Mouse (Mus musculus) myocyte (in vitro differentiated cells): Measurements from ENCODE around the gene Ppp1r11. TPM values are rescaled to one million over a fixed set of nuclear protein-coding genes. Genes with fewer than 3 reads are reported as not detected.

Experiments
- H3K27me3 ChIP-seq: one replicate; pipeline ENCODE4 v1.6.1; 2011; ENCODE audit not compliant: control insufficient read depth, insufficient read depth, insufficient read length
- H3K36me3 ChIP-seq: one replicate; pipeline ENCODE4 v1.6.1; 2011; ENCODE audit not compliant: control insufficient read depth, insufficient read depth
- H3K4me2 ChIP-seq: one replicate; pipeline ENCODE4 v1.6.1; 2011; ENCODE audit warnings: low read depth, control low read depth
- H3K4me3 ChIP-seq: one replicate; pipeline ENCODE4 v1.5.1; 2011; ENCODE audit warnings: mild to moderate bottlenecking, control low read depth, moderate library complexity
- H3K79me2 ChIP-seq: one replicate; pipeline ENCODE4 v1.6.1; 2011; ENCODE audit not compliant: control insufficient read depth, insufficient read depth
- H3ac ChIP-seq: one replicate; pipeline ENCODE4 v1.6.1; 2011; ENCODE audit not compliant: control insufficient read depth, insufficient read length
- CEBPB ChIP-seq: IDR thresholded peaks from 2 replicates; pipeline ENCODE4 v1.6.1; 2011; ENCODE audit warnings: mild to moderate bottlenecking, moderate library complexity; ENCODE audit not compliant: poor library complexity, insufficient read depth, severe bottlenecking
- E2F4 ChIP-seq: IDR thresholded peaks from one replicate; pipeline ENCODE4 v1.6.1; 2011; ENCODE audit warnings: mild to moderate bottlenecking, control low read depth, moderate library complexity; ENCODE audit not compliant: insufficient read depth
- MAX ChIP-seq: IDR thresholded peaks from one replicate; pipeline ENCODE4 v1.6.1; 2011; ENCODE audit warnings: low read depth, mild to moderate bottlenecking, control low read depth
- MYOD1 ChIP-seq, 3 experiments: IDR thresholded peaks; one replicate each; pipeline ENCODE4 v1.6.1; 2011; ENCODE audit warnings: control low read depth in 2 of 3, low read depth in 2 of 3, mild to moderate bottlenecking in 2 of 3, moderate library complexity in 1 of 3; ENCODE audit not compliant: insufficient read length in 2 of 3, control insufficient read depth in 1 of 3
- MYOG ChIP-seq, 3 experiments: IDR thresholded peaks; one replicate each; pipeline ENCODE4 v1.6.1; 2011; ENCODE audit warnings: control low read depth in 2 of 3, low read depth in 2 of 3, mild to moderate bottlenecking in 2 of 3; ENCODE audit not compliant: insufficient read length in 2 of 3, control insufficient read depth in 1 of 3, insufficient read depth in 1 of 3
- POLR2A ChIP-seq: IDR thresholded peaks from one replicate; pipeline ENCODE4 v1.6.1; 2011; ENCODE audit warnings: low read depth, mild to moderate bottlenecking, control low read depth, moderate library complexity; ENCODE audit not compliant: insufficient read length
- POLR2AphosphoS2 ChIP-seq: IDR thresholded peaks from one replicate; pipeline ENCODE4 v1.6.1; 2011; ENCODE audit warnings: low read depth, control low read depth; ENCODE audit not compliant: insufficient read length
- REST ChIP-seq: IDR thresholded peaks from one replicate; pipeline ENCODE4 v1.6.1; 2011; ENCODE audit warnings: mild to moderate bottlenecking, control low read depth, moderate library complexity; ENCODE audit not compliant: insufficient read depth, insufficient read length
- SRF ChIP-seq: IDR thresholded peaks from one replicate; pipeline ENCODE4 v1.6.1; 2011; ENCODE audit warnings: low read depth; ENCODE audit not compliant: control insufficient read depth, insufficient read length
- TCF12 ChIP-seq: IDR thresholded peaks from one replicate; pipeline ENCODE4 v1.6.1; 2011; ENCODE audit warnings: mild to moderate bottlenecking, control low read depth; ENCODE audit not compliant: poor library complexity, insufficient read depth, severe bottlenecking
- TCF3 ChIP-seq: IDR thresholded peaks from one replicate; pipeline ENCODE4 v1.6.1; 2011; ENCODE audit warnings: low read depth, control low read depth; ENCODE audit not compliant: insufficient read length
- USF1 ChIP-seq: IDR thresholded peaks from one replicate; pipeline ENCODE4 v1.6.1; 2011; ENCODE audit warnings: low read depth, mild to moderate bottlenecking, control low read depth, moderate library complexity
- polyA plus RNA-seq: library from polyadenylated mRNA; unstranded; fragments of >200 nt; fragmentation: generic; extraction: Trizol; gene quantifications from one replicate; pipeline ENCODE4 v1.2.1, GENCODE M21; 2012; ENCODE audit warnings: missing spikeins

Ppp1r11 gene
- polyA plus RNA-seq, 1 experiment, result 153 TPM

GRCm38 (mm10) chr17:36981221-36981813, 29.8 kb upstream of the Ppp1r11 start, which contains the start of gene 2410137M14Rik:
Gene 2410137M14Rik (minus strand): TSS chr17:36981237.
- H3K27me3 ChIP-seq, result peaks cover 21% of the 10 kb centered on the region
- peak within 1 kb of the TSS; percentile 3 for H3K4me2 ChIP-seq
- no peaks in the 10 kb centered on the region for H3K36me3 ChIP-seq
- no peak within 1 kb of the TSS for H3ac ChIP-seq
- H3K4me3 ChIP-seq, result no peak within 1 kb of the TSS
- no peaks in the 10 kb centered on the region for H3K79me2 ChIP-seq
- TF ChIP-seq REST (no peak), MYOG (IDR thresholded peaks at IDR 0.05; ENCODE audit: control insufficient read depth in 1 of 3, insufficient read depth in 1 of 3, insufficient read length in 2 of 3, low read depth in 2 of 3) (no peak), USF1 (no peak), SRF (no peak), TCF3 (no peak), CEBPB (no peak), TCF12 (no peak), MYOD1 (IDR thresholded peaks at IDR 0.05; ENCODE audit: control insufficient read depth in 1 of 3, insufficient read length in 2 of 3, low read depth in 2 of 3) (no peak), POLR2A (no peak), MAX (no peak), POLR2AphosphoS2 (no peak), E2F4 (no peak)

- no peak overlapping the region for H3ac ChIP-seq
- no peaks in the 10 kb centered on the region for H3K27me3 ChIP-seq
- H3K36me3 ChIP-seq, result no peaks in the 10 kb centered on the region
- TF ChIP-seq E2F4 (no peak), TCF3 (no peak), POLR2AphosphoS2 (no peak), SRF (no peak), TCF12 (no peak), POLR2A (no peak), MYOG (IDR thresholded peaks at IDR 0.05; ENCODE audit: control insufficient read depth in 1 of 3, insufficient read depth in 1 of 3, insufficient read length in 2 of 3, low read depth in 2 of 3) (no peak)
- no peak overlapping the region for H3K4me2 ChIP-seq
- H3K79me2 ChIP-seq, result no peaks in the 10 kb centered on the region
- no peak overlapping the region for H3K4me3 ChIP-seq
Measured at GRCm38 (mm10) chr17:36973271-36973787, 21.8 kb upstream of the Ppp1r11 start.

GRCm38 (mm10) chr17:36972791-36973190, 21.2 kb upstream of the Ppp1r11 start:
- no peaks in the 10 kb centered on the region for H3K36me3 ChIP-seq
- no peak overlapping the region for H3K4me3 ChIP-seq
- no peaks in the 10 kb centered on the region for H3K79me2 ChIP-seq
- TF ChIP-seq POLR2A (no peak), TCF12 (no peak), MYOD1 (IDR thresholded peaks at IDR 0.05; ENCODE audit: control insufficient read depth in 1 of 3, insufficient read length in 2 of 3, low read depth in 2 of 3) (no peak), MAX (no peak), POLR2AphosphoS2 (no peak)
- no peaks in the 10 kb centered on the region for H3K27me3 ChIP-seq
- no peak overlapping the region for H3ac ChIP-seq
- no peak overlapping the region for H3K4me2 ChIP-seq

GRCm38 (mm10) chr17:36971172-36971850, 19.8 kb upstream of the Ppp1r11 start:
- TF ChIP-seq CEBPB (no peak), SRF (no peak), USF1 (no peak), TCF12 (no peak), MAX (no peak), E2F4 (no peak), POLR2A (no peak), TCF3 (no peak), MYOD1 (IDR thresholded peaks at IDR 0.05; ENCODE audit: control insufficient read depth in 1 of 3, insufficient read length in 2 of 3, low read depth in 2 of 3) (no peak), REST (no peak), POLR2AphosphoS2 (no peak), MYOG (IDR thresholded peaks at IDR 0.05; ENCODE audit: control insufficient read depth in 1 of 3, insufficient read depth in 1 of 3, insufficient read length in 2 of 3, low read depth in 2 of 3) (no peak)
- no peak overlapping the region for H3ac ChIP-seq
- no peaks in the 10 kb centered on the region for H3K79me2 ChIP-seq
- no peaks in the 10 kb centered on the region for H3K27me3 ChIP-seq
- H3K4me2 ChIP-seq, result no peak overlapping the region
- H3K4me3 ChIP-seq, result no peak overlapping the region
- H3K36me3 ChIP-seq, result no peaks in the 10 kb centered on the region
